In the genomic region with DNA sequence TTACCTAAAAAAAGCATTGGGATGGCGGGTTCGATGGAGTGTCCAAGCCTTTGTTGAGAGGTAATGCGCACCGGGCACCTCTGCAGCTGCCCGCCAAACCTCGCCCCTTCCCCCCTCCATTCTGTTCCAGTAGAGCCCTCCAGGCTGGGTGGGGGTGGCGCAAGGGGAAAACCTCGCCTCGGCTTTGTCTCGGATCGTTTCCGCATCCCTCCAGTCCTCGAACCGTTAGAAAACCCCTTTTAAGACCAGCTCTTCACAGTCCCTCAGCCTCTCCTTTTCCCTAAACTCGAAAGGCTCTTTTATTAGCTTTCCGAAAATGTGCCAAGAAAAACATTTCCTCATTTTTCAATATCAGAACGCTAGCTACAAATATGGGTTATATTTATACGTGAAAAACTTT, we compare ENCODE assay signal across 8 mouse cellular contexts. TPM values are rescaled to one million over a fixed set of nuclear protein-coding genes. Genes with fewer than 3 reads are reported as not detected.
A peak's percentile ranks its signal among the peaks of the same experiment; 100 is the strongest.
DNase-seq lines count a peak whose midpoint lies in the region; ATAC-seq and TF ChIP-seq lines count a peak whose summit lies in the region.

No protein-coding gene starts in this region.

- peak in 1 of 2 experiments; percentile 58 for DNase-seq in layer of hippocampus, adult 2 months (ENCODE audit: low spot score in 2 of 2)
- no peak for DNase-seq in layer of hippocampus, adult 8-10 months (ENCODE audit: low spot score in 2 of 2)
- peak; percentile 63 for DNase-seq in adrenal gland, postnatal 10 days
- peak; percentile 71 for DNase-seq in forebrain, embryonic 10.5 days (ENCODE audit: extremely low spot score, low spot score)
- peak; percentile 77 for DNase-seq in neural tube, embryonic 11.5 days (ENCODE audit: low spot score)
- DNase-seq in urinary bladder, postnatal 4 days (ENCODE audit: low spot score in 2 of 2) = no peak

- TF ChIP-seq CTCF in layer of hippocampus, adult 2 months (conservative IDR thresholded peaks at IDR 0.05) = no peak

- peaks cover 47% of the 10 kb centered on the region for H3K36me3 ChIP-seq in forebrain, embryonic 10.5 days (replicated peaks)
- H3K36me3 ChIP-seq in hindbrain, embryonic 15.5 days = peaks cover 29% of the 10 kb centered on the region
- peaks cover 44% of the 10 kb centered on the region for H3K36me3 ChIP-seq in liver, embryonic 12.5 days
- H3K36me3 ChIP-seq in neural tube, embryonic 11.5 days (ENCODE audit: control insufficient read depth, insufficient read depth, low read length) = peaks cover 23% of the 10 kb centered on the region

- H3K9ac ChIP-seq in hindbrain, embryonic 15.5 days = peak overlapping the region; percentile 96
- H3K9ac ChIP-seq in liver, embryonic 12.5 days = peak overlapping the region; percentile 94
- H3K9ac ChIP-seq in neural tube, embryonic 11.5 days (ENCODE audit: low read length) = peak overlapping the region; percentile 95

- H3K27me3 ChIP-seq in forebrain, embryonic 10.5 days (ENCODE audit: poor library complexity, severe bottlenecking) = no peaks in the 10 kb centered on the region
- no peaks in the 10 kb centered on the region for H3K27me3 ChIP-seq in hindbrain, embryonic 15.5 days
- H3K27me3 ChIP-seq in liver, embryonic 12.5 days (replicated peaks) = no peaks in the 10 kb centered on the region
- H3K27me3 ChIP-seq in neural tube, embryonic 11.5 days (ENCODE audit: control insufficient read depth, insufficient read depth, low read length) = no peaks in the 10 kb centered on the region

- no peak for ATAC-seq in hindbrain, embryonic 15.5 days (ENCODE audit: low FRiP score, low read depth)
- ATAC-seq in liver, embryonic 12.5 days = no peak
- peak; percentile 15 for ATAC-seq in neural tube, embryonic 11.5 days (ENCODE audit: insufficient read depth, low FRiP score, low TSS enrichment)

- peak overlapping the region; percentile 89 for H3K27ac ChIP-seq in layer of hippocampus, adult 2 months
- peak overlapping the region; percentile 99 for H3K27ac ChIP-seq in forebrain, embryonic 10.5 days
- peak overlapping the region; percentile 98 for H3K27ac ChIP-seq in hindbrain, embryonic 15.5 days (replicated peaks)
- peak overlapping the region; percentile 96 for H3K27ac ChIP-seq in liver, embryonic 12.5 days
- peak overlapping the region; percentile 93 for H3K27ac ChIP-seq in neural tube, embryonic 11.5 days (ENCODE audit: low read depth, low read length)

- H3K4me1 ChIP-seq in forebrain, embryonic 10.5 days = peaks cover 57% of the 10 kb centered on the region
- peaks cover 62% of the 10 kb centered on the region for H3K4me1 ChIP-seq in hindbrain, embryonic 15.5 days (replicated peaks)
- peaks cover 74% of the 10 kb centered on the region for H3K4me1 ChIP-seq in liver, embryonic 12.5 days
- peaks cover 18% of the 10 kb centered on the region for H3K4me1 ChIP-seq in neural tube, embryonic 11.5 days (ENCODE audit: control insufficient read depth, insufficient read depth, low read length)

- H3K9me3 ChIP-seq in forebrain, embryonic 10.5 days = no peaks in the 10 kb centered on the region
- no peaks in the 10 kb centered on the region for H3K9me3 ChIP-seq in hindbrain, embryonic 15.5 days
- no peaks in the 10 kb centered on the region for H3K9me3 ChIP-seq in liver, embryonic 12.5 days (replicated peaks)
- H3K9me3 ChIP-seq in neural tube, embryonic 11.5 days (ENCODE audit: control insufficient read depth, low read length) = no peaks in the 10 kb centered on the region

- under 1% methylated on average over 18 of the region's 18 CpGs for WGBS in forebrain, embryonic 10.5 days
- whole genome bisulfite sequencing in hindbrain, embryonic 15.5 days = 0% methylated on average over 18 of the region's 18 CpGs
- WGBS in liver, embryonic 12.5 days (ENCODE audit: insufficient replicate concordance) = under 1% methylated on average over 18 of the region's 18 CpGs
- WGBS in neural tube, embryonic 11.5 days = under 1% methylated on average over 18 of the region's 18 CpGs

- H3K4me2 ChIP-seq in hindbrain, embryonic 15.5 days = peak overlapping the region; percentile 77
- peak overlapping the region; percentile 83 for H3K4me2 ChIP-seq in liver, embryonic 12.5 days
- peak overlapping the region; percentile 88 for H3K4me2 ChIP-seq in neural tube, embryonic 11.5 days (ENCODE audit: low read depth)

- H3K4me3 ChIP-seq in layer of hippocampus, adult 2 months = peak overlapping the region; percentile 91
- peak overlapping the region; percentile 90 for H3K4me3 ChIP-seq in forebrain, embryonic 10.5 days
- H3K4me3 ChIP-seq in hindbrain, embryonic 15.5 days = peak overlapping the region; percentile 84
- H3K4me3 ChIP-seq in liver, embryonic 12.5 days = peak overlapping the region; percentile 74
- peak overlapping the region; percentile 76 for H3K4me3 ChIP-seq in neural tube, embryonic 11.5 days (ENCODE audit: low read depth, low read length)

RNA-seq across cellular contexts. Expression of a gene that starts 0.6 kb away (rescaled TPM):
- total RNA-seq in layer of hippocampus, adult 2 months (2021) = 100 to 1,000 TPM; 355 to 363 TPM
- 100 to 1,000 TPM; 339 to 357 (median 343) TPM for total RNA-seq in layer of hippocampus, adult 8-10 months (2022)
- 100 to 1,000 TPM; 351 to 404 TPM for total RNA-seq in adrenal gland, postnatal 10 days (2021)
- polyA plus RNA-seq in forebrain, embryonic 10.5 days (2016; fragmentation: Nextera tagmentation; extraction: Ambion mirVana) = 1,607 and 1,608 TPM in 2 replicates
- 1,681 and 1,706 TPM in 2 replicates for polyA plus RNA-seq in hindbrain, embryonic 15.5 days (2015; fragmentation: Nextera tagmentation; extraction: Ambion mirVana)
- 577 and 600 TPM in 2 replicates for polyA plus RNA-seq in liver, embryonic 12.5 days (2016; fragmentation: Nextera tagmentation; extraction: Ambion mirVana)
- 1,543 and 1,545 TPM in 2 replicates for polyA plus RNA-seq in neural tube, embryonic 11.5 days (2014; fragmentation: Nextera tagmentation; extraction: Ambion mirVana)

RNA-seq across cellular contexts. Expression of a gene that starts 3.8 kb away (rescaled TPM):
- total RNA-seq in layer of hippocampus, adult 2 months (2021) = 10 to 100 TPM; 16.9 to 18.4 TPM
- 10 to 100 TPM; 16.9 to 20.1 (median 18.3) TPM for total RNA-seq in layer of hippocampus, adult 8-10 months (2022)
- 10 to 100 TPM; 21.9 to 27.1 TPM for total RNA-seq in adrenal gland, postnatal 10 days (2021)
- polyA plus RNA-seq in forebrain, embryonic 10.5 days (2016; fragmentation: Nextera tagmentation; extraction: Ambion mirVana) = 26.9 and 29.3 TPM in 2 replicates
- polyA plus RNA-seq in hindbrain, embryonic 15.5 days (2015; fragmentation: Nextera tagmentation; extraction: Ambion mirVana) = 10.0 and 10.5 TPM in 2 replicates
- 14.2 and 15.0 TPM in 2 replicates for polyA plus RNA-seq in liver, embryonic 12.5 days (2016; fragmentation: Nextera tagmentation; extraction: Ambion mirVana)
- polyA plus RNA-seq in neural tube, embryonic 11.5 days (2014; fragmentation: Nextera tagmentation; extraction: Ambion mirVana) = 15.0 and 18.3 TPM in 2 replicates

RNA-seq across cellular contexts. Expression of a gene that starts 14.5 kb away (rescaled TPM):
- total RNA-seq in layer of hippocampus, adult 2 months (2021) = 100 to 1,000 TPM; 124 to 128 TPM
- total RNA-seq in layer of hippocampus, adult 8-10 months (2022) = 100 to 1,000 TPM; 124 to 142 (median 137) TPM
- 10 to 100 TPM; 54.6 to 70.8 TPM for total RNA-seq in adrenal gland, postnatal 10 days (2021)
- polyA plus RNA-seq in forebrain, embryonic 10.5 days (2016; fragmentation: Nextera tagmentation; extraction: Ambion mirVana) = 49.7 and 51.6 TPM in 2 replicates
- polyA plus RNA-seq in hindbrain, embryonic 15.5 days (2015; fragmentation: Nextera tagmentation; extraction: Ambion mirVana) = 111 and 116 TPM in 2 replicates
- 38.0 and 43.1 TPM in 2 replicates for polyA plus RNA-seq in liver, embryonic 12.5 days (2016; fragmentation: Nextera tagmentation; extraction: Ambion mirVana)
- polyA plus RNA-seq in neural tube, embryonic 11.5 days (2014; fragmentation: Nextera tagmentation; extraction: Ambion mirVana) = 48.5 and 52.3 TPM in 2 replicates

RNA-seq across cellular contexts. Expression of a gene that starts 16.0 kb away (rescaled TPM):
- 1 to 10 TPM; 5.0 to 6.1 TPM for total RNA-seq in layer of hippocampus, adult 2 months (2021)
- 10 to 100 TPM in 1 of 4 experiments, 1 to 10 TPM in 3; 4.9 to 11.0 (median 7.3) TPM for total RNA-seq in layer of hippocampus, adult 8-10 months (2022)
- 10 to 100 TPM in 1 of 2 experiments, 1 to 10 TPM in 1; 7.6 to 19.0 TPM for total RNA-seq in adrenal gland, postnatal 10 days (2021)
- 4.6 and 5.3 TPM in 2 replicates for polyA plus RNA-seq in forebrain, embryonic 10.5 days (2016; fragmentation: Nextera tagmentation; extraction: Ambion mirVana)
- polyA plus RNA-seq in hindbrain, embryonic 15.5 days (2015; fragmentation: Nextera tagmentation; extraction: Ambion mirVana) = 12.7 and 16.3 TPM in 2 replicates
- 16.8 and 19.9 TPM in 2 replicates for polyA plus RNA-seq in liver, embryonic 12.5 days (2016; fragmentation: Nextera tagmentation; extraction: Ambion mirVana)
- polyA plus RNA-seq in neural tube, embryonic 11.5 days (2014; fragmentation: Nextera tagmentation; extraction: Ambion mirVana) = 2.0 and 2.8 TPM in 2 replicates

RNA-seq across cellular contexts. Expression of a gene that starts 23.6 kb away (rescaled TPM):
- 1 to 10 TPM; 1.7 to 1.8 TPM for total RNA-seq in layer of hippocampus, adult 2 months (2021)
- total RNA-seq in layer of hippocampus, adult 8-10 months (2022) = 1 to 10 TPM; 1.8 to 3.7 (median 1.9) TPM
- total RNA-seq in adrenal gland, postnatal 10 days (2021) = 10 to 100 TPM; 12.7 to 18.3 TPM
- polyA plus RNA-seq in forebrain, embryonic 10.5 days (2016; fragmentation: Nextera tagmentation; extraction: Ambion mirVana) = 81.9 and 84.0 TPM in 2 replicates
- polyA plus RNA-seq in hindbrain, embryonic 15.5 days (2015; fragmentation: Nextera tagmentation; extraction: Ambion mirVana) = 22.1 and 22.6 TPM in 2 replicates
- 29.5 and 29.8 TPM in 2 replicates for polyA plus RNA-seq in liver, embryonic 12.5 days (2016; fragmentation: Nextera tagmentation; extraction: Ambion mirVana)
- 47.3 and 50.3 TPM in 2 replicates for polyA plus RNA-seq in neural tube, embryonic 11.5 days (2014; fragmentation: Nextera tagmentation; extraction: Ambion mirVana)

Comparison
In these comparisons a context has a peak if more than half of its experiments do, and no peak if none do; other contexts are left out.
1. DNase-seq: peak in adrenal gland, postnatal 10 days (single experiment), forebrain, embryonic 10.5 days (single experiment) and neural tube, embryonic 11.5 days (single experiment); none in layer of hippocampus, adult 8-10 months (0 of 2) and urinary bladder, postnatal 4 days (0 of 2).
2. Peak in every context shown above with its lines, with median percentiles within 50 percentile points of each other: H3K27ac ChIP-seq, H3K4me3 ChIP-seq, H3K4me2 ChIP-seq and H3K9ac ChIP-seq.